Mouse (Mus musculus): ENCODE measurements around the gene Rbms3. TPM values are rescaled to one million over a fixed set of nuclear protein-coding genes. Genes with fewer than 3 reads are reported as not detected.

Gene Rbms3
- total and polyA plus RNA-seq, 3 experiments: not detected

DNA sequence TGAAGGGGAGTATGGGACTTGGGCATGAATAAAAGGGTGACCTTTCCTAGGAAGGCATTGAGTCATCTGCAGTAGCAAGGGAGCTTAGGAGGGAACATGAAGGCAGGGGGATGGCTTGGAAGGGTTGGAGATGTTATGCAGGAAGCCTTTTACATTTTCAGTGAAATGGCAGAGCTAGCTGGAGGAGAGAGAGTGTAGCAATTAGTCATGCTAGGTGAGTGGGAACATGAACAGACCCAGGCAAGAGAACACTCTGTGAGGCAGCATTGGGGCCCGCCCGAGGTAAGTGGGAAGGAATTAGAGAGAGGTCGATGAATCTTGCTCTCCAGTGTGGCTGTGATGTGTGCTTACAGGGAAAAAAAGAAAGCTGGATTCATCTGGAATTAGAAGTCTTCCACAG is 477.8 kb downstream of the Rbms3 start:
- no peak overlapping the region for H3K27ac ChIP-seq (ENCODE audit: insufficient read depth, low read depth)
- H3K9ac ChIP-seq (ENCODE audit: insufficient read depth, low read depth): no peak overlapping the region
- no peak for DNase-seq (ENCODE audit: extremely low read depth)
- H3K4me3 ChIP-seq (replicated peaks in 1 of 3; ENCODE audit: low read depth in 2 of 3, low read length in 2 of 3, poor library complexity in 1 of 3): no peak overlapping the region
- dilution Hi-C loops (cut with MboI; ENCODE audit: extremely low pct_ligation_motif_present, extremely low pct_unique_long_range_greater_than_20kb, low sequenced_read_pairs): no loop called here
- no peaks in the 10 kb centered on the region for H3K27me3 ChIP-seq (replicated peaks)
- no peaks in the 10 kb centered on the region for H3K79me2 ChIP-seq (replicated peaks; ENCODE audit: control insufficient read depth, extremely low read depth, insufficient read depth, poor library complexity, severe bottlenecking)
- H3K4me2 ChIP-seq (ENCODE audit: insufficient read depth, low read depth, poor library complexity, severe bottlenecking): no peak overlapping the region
- in situ Hi-C loops (cut with MboI; ENCODE audit: low pct_ligation_motif_present, low pct_unique_long_range_greater_than_20kb, low sequenced_read_pairs): no loop called here
- peaks cover 63% of the 10 kb centered on the region for H3K9me3 ChIP-seq (replicated peaks; ENCODE audit: low read length)
- TF ChIP-seq SIN3A (IDR thresholded peaks at IDR 0.05; ENCODE audit: low read length): no peak
- no peak for TF ChIP-seq E2F4 (IDR thresholded peaks at IDR 0.05; ENCODE audit: insufficient replicate concordance, low read depth, low read length)
- no peak for TF ChIP-seq USF2 (conservative IDR thresholded peaks at IDR 0.05; ENCODE audit: low read depth, low read length)
- TF ChIP-seq HCFC1 (IDR thresholded peaks at IDR 0.05; ENCODE audit: low read depth, low read length): no peak
- TF ChIP-seq CHD1 (IDR thresholded peaks at IDR 0.05; ENCODE audit: low read depth, low read length): no peak
- TF ChIP-seq NELFE (IDR thresholded peaks at IDR 0.05; ENCODE audit: low read depth, low read length): no peak
- no peak for TF ChIP-seq GABPA (IDR thresholded peaks at IDR 0.05; ENCODE audit: insufficient replicate concordance, low read depth, low read length)
- no peak for TF ChIP-seq SMC3 (IDR thresholded peaks at IDR 0.05; ENCODE audit: low read depth, low read length)
- H3K4me1 ChIP-seq (ENCODE audit: control insufficient read depth in 1 of 2, insufficient read depth in 2 of 2): no peaks in the 10 kb centered on the region
- H3K36me3 ChIP-seq (replicated peaks in 1 of 2; ENCODE audit: control insufficient read depth in 1 of 2, insufficient read depth in 1 of 2, low read length in 1 of 2): no peaks in the 10 kb centered on the region

DNA sequence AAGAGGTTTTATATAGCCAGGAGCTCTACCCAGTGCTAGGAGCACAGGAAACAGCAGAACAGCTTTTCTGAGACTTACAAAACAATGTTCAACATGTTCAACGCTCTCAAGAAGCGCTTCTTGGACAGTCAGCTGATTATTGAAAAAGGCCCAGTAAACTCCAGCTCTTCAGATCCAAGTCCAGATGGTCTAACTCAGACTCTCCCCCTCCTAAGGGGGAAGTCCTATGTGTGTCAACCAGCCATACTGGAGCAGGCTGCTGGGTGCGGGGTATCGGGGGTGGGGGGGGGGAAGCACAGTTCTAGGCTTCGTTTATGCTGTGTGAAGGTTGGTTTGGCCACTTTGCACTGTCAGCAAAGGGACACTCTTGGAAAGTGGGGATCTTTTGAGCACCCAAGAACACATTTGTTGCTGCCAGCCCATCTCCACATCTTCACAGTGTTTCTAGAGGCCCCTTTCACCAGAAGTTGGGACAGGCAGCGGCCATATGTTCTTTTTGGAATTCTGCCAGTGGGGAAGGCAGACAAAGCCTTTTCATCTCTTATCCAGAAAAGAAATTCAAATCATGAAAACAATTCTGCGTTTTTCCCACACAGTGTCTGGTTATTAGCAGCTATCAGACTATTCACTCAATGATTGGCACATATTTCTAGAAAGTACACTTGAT is 485.5 kb downstream of the Rbms3 start:
- no peak overlapping the region for H3K4me2 ChIP-seq (ENCODE audit: insufficient read depth, low read depth, poor library complexity, severe bottlenecking)
- no peaks in the 10 kb centered on the region for H3K36me3 ChIP-seq (replicated peaks in 1 of 2; ENCODE audit: control insufficient read depth in 1 of 2, insufficient read depth in 1 of 2, low read length in 1 of 2)
- dilution Hi-C loops (cut with MboI; ENCODE audit: extremely low pct_ligation_motif_present, extremely low pct_unique_long_range_greater_than_20kb, low sequenced_read_pairs): no loop called here
- no peaks in the 10 kb centered on the region for H3K4me1 ChIP-seq (ENCODE audit: control insufficient read depth in 1 of 2, insufficient read depth in 2 of 2)
- H3K27me3 ChIP-seq (replicated peaks): no peaks in the 10 kb centered on the region
- TF ChIP-seq POLR2A (IDR thresholded peaks at IDR 0.05; ENCODE audit: low read depth, low read length): no peak
- TF ChIP-seq MEF2A (IDR thresholded peaks at IDR 0.05; ENCODE audit: borderline replicate concordance, low read depth, low read length): no peak
- no peak for TF ChIP-seq RCOR1 (conservative IDR thresholded peaks at IDR 0.05; ENCODE audit: low read depth, low read length)
- no peak for TF ChIP-seq EP300 (IDR thresholded peaks at IDR 0.05; ENCODE audit: low read length)
- no peak for TF ChIP-seq ZC3H11A (IDR thresholded peaks at IDR 0.05; ENCODE audit: low read depth, low read length)
- TF ChIP-seq NRF1 (IDR thresholded peaks at IDR 0.05; ENCODE audit: low read depth, low read length): no peak
- no peaks in the 10 kb centered on the region for H3K79me2 ChIP-seq (replicated peaks; ENCODE audit: control insufficient read depth, extremely low read depth, insufficient read depth, poor library complexity, severe bottlenecking)
- no peak overlapping the region for H3K27ac ChIP-seq (ENCODE audit: insufficient read depth, low read depth)
- in situ Hi-C loops (cut with MboI; ENCODE audit: low pct_ligation_motif_present, low pct_unique_long_range_greater_than_20kb, low sequenced_read_pairs): no loop called here
- no peak overlapping the region for H3K9ac ChIP-seq (ENCODE audit: insufficient read depth, low read depth)
- no peak for DNase-seq (ENCODE audit: extremely low read depth)
- no peak overlapping the region for H3K4me3 ChIP-seq (replicated peaks in 1 of 3; ENCODE audit: low read depth in 2 of 3, low read length in 2 of 3, poor library complexity in 1 of 3)
- H3K9me3 ChIP-seq (replicated peaks; ENCODE audit: low read length): peaks cover 66% of the 10 kb centered on the region

DNA sequence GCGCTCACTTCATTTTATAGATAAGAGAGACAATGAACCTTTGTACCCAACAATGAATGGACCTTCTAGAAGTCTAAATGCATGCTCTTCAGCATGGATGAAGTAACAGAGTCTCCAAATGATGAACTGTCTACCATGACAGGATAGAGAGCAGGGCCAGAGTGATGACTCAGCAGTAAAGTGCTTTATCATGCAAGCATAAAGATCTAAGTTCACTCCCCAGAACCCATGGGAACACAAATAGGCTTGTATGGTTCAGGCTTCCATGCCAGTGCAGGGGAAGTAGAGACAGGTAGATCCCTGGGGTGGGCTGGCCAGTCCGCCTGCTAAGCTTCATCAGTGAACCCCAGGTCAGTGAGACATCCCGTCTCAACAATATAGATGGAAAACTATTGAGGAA is 489.7 kb downstream of the Rbms3 start:
- H3K27me3 ChIP-seq (replicated peaks): no peaks in the 10 kb centered on the region
- dilution Hi-C loops (cut with MboI; ENCODE audit: extremely low pct_ligation_motif_present, extremely low pct_unique_long_range_greater_than_20kb, low sequenced_read_pairs): no loop called here

More for the DNA sequence above, 489.7 kb downstream of the Rbms3 start:
- no peak for DNase-seq (ENCODE audit: extremely low read depth)
- Histone ChIP-seq H3K9ac (ENCODE audit: insufficient read depth, low read depth) (no peak overlapping the region), H3K9me3 (replicated peaks; ENCODE audit: low read length) (peaks cover 71% of the 10 kb centered on the region), H3K4me2 (ENCODE audit: insufficient read depth, low read depth, poor library complexity, severe bottlenecking) (no peak overlapping the region), H3K36me3 (replicated peaks in 1 of 2; ENCODE audit: control insufficient read depth in 1 of 2, insufficient read depth in 1 of 2, low read length in 1 of 2) (no peaks in the 10 kb centered on the region), H3K4me1 (ENCODE audit: control insufficient read depth in 1 of 2, insufficient read depth in 2 of 2) (no peaks in the 10 kb centered on the region), H3K27ac (ENCODE audit: insufficient read depth, low read depth) (no peak overlapping the region), H3K79me2 (replicated peaks; ENCODE audit: control insufficient read depth, extremely low read depth, insufficient read depth, poor library complexity, severe bottlenecking) (no peaks in the 10 kb centered on the region), H3K4me3 (replicated peaks in 1 of 3; ENCODE audit: low read depth in 2 of 3, low read length in 2 of 3, poor library complexity in 1 of 3) (no peak overlapping the region)
- in situ Hi-C loops (cut with MboI; ENCODE audit: low pct_ligation_motif_present, low pct_unique_long_range_greater_than_20kb, low sequenced_read_pairs): no loop called here
- TF ChIP-seq MEF2A (IDR thresholded peaks at IDR 0.05; ENCODE audit: borderline replicate concordance, low read depth, low read length): no peak
- no peak for TF ChIP-seq MAFK (IDR thresholded peaks at IDR 0.05; ENCODE audit: insufficient replicate concordance, low read length)
- TF ChIP-seq ZKSCAN1 (IDR thresholded peaks at IDR 0.05; ENCODE audit: borderline replicate concordance, low read depth, low read length): no peak
- no peak for TF ChIP-seq TCF12 (IDR thresholded peaks at IDR 0.05; ENCODE audit: low read depth, low read length)
- no peak for TF ChIP-seq POLR2AphosphoS2 (IDR thresholded peaks at IDR 0.05; ENCODE audit: low read depth, low read length)
- no peak for TF ChIP-seq JUN (IDR thresholded peaks at IDR 0.05; ENCODE audit: insufficient read depth, low read depth, low read length)
- no peak for TF ChIP-seq SMC3 (IDR thresholded peaks at IDR 0.05; ENCODE audit: low read depth, low read length)
- TF ChIP-seq GABPA (IDR thresholded peaks at IDR 0.05; ENCODE audit: insufficient replicate concordance, low read depth, low read length): no peak
- no peak for TF ChIP-seq ETS1 (conservative IDR thresholded peaks at IDR 0.05; ENCODE audit: low read depth, low read length)
- no peak for TF ChIP-seq MYC (IDR thresholded peaks at IDR 0.05; ENCODE audit: low read depth, low read length)
- no peak for TF ChIP-seq POLR2A (IDR thresholded peaks at IDR 0.05; ENCODE audit: low read depth, low read length)
- no peak for TF ChIP-seq USF1 (IDR thresholded peaks at IDR 0.05; ENCODE audit: low read depth, low read length)
- no peak for TF ChIP-seq USF2 (conservative IDR thresholded peaks at IDR 0.05; ENCODE audit: low read depth, low read length)
- no peak for TF ChIP-seq MAZ (IDR thresholded peaks at IDR 0.05; ENCODE audit: low read depth, low read length)
- no peak for TF ChIP-seq UBTF (IDR thresholded peaks at IDR 0.05; ENCODE audit: low read depth, low read length)
